ENCODE assay signal across 23 mouse cellular contexts in genomic region chr19:44380065-44380464, GRCm38 (mm10). TPM values are rescaled to one million over a fixed set of nuclear protein-coding genes. Genes with fewer than 3 reads are reported as not detected.
"Had no signal": no experiment of that assay in that cellular context is flagged by ENCODE, and none has a peak within 500 bp of the region (broad histone marks: within the 10 kb centered on the region; RNA-seq: fewer than 3 reads in every experiment).

No protein-coding gene starts in this region.

- H3K27ac ChIP-seq: intestine, embryonic 15.5 days; kidney, embryonic 15.5 days; left cerebral cortex, adult 2 months; liver, embryonic 14.5 days; midbrain, embryonic 10.5 days; neural tube, embryonic 12.5 days; neural tube, embryonic 15.5 days had no signal

- H3K4me2 ChIP-seq: intestine, embryonic 15.5 days; kidney, embryonic 15.5 days; lung, embryonic 14.5 days; neural tube, embryonic 12.5 days; neural tube, embryonic 15.5 days had no signal

- ATAC-seq: intestine, embryonic 15.5 days had no signal

- H3K4me3 ChIP-seq: intestine, embryonic 15.5 days; kidney, embryonic 15.5 days; left cerebral cortex, adult 2 months; megakaryocyte, embryonic 14.5 days; midbrain, embryonic 10.5 days; neural tube, embryonic 12.5 days; neural tube, embryonic 15.5 days had no signal

- H3K9me3 ChIP-seq: intestine, embryonic 15.5 days; kidney, embryonic 15.5 days; midbrain, embryonic 10.5 days; neural tube, embryonic 12.5 days; neural tube, embryonic 15.5 days had no signal

- H3K9ac ChIP-seq: intestine, embryonic 15.5 days; kidney, embryonic 15.5 days; liver, embryonic 14.5 days; lung, embryonic 14.5 days; neural tube, embryonic 12.5 days; neural tube, embryonic 15.5 days had no signal

- H3K27me3 ChIP-seq: intestine, embryonic 15.5 days; kidney, embryonic 15.5 days; neural tube, embryonic 12.5 days; neural tube, embryonic 15.5 days had no signal

- H3K36me3 ChIP-seq: intestine, embryonic 15.5 days; kidney, embryonic 15.5 days; midbrain, embryonic 10.5 days; neural tube, embryonic 12.5 days; neural tube, embryonic 15.5 days had no signal

- DNase-seq: kidney, adult 11 months; kidney, adult 8-10 months; kidney, postnatal 10 days; kidney, postnatal 36 days; layer of hippocampus, postnatal 36 days; lung, embryonic 14.5 days; lung, postnatal 14 days; midbrain, embryonic 14.5 days; right cerebral cortex, adult 18-20 months; right cerebral cortex, postnatal 14 days; right cerebral cortex, postnatal 4 days; thymus, adult 2 months; thymus, postnatal 14 days; thymus, postnatal 4 days had no signal

RNA-seq across cellular contexts. Expression of gene Scd4, which starts 47.2 kb away (rescaled TPM):
- polyA plus RNA-seq: limb, embryonic 11.5 days; lung, embryonic 14.5 days had no signal
